Mouse (Mus musculus) kidney, postnatal 0 days (tissue): ENCODE measurements at regions not wholly inside any gene's neighbourhood (a gene's known extent, or its start where the extent isn't known, plus 50 kb on each side); places are given as distances from the start of the nearest gene placed in this dataset.

ENCODE experiments used
- ATAC-seq: fragments of 200-750 bp; cut with Nextera tagmentation; replicated peaks from 2 replicates; pipeline ENCODE4 v1.8.0; 2017; ENCODE audit warnings: low read depth, moderate number of reproducible peaks, moderate TSS enrichment, moderate library complexity; ENCODE audit not compliant: low FRiP score
- DNase-seq: peaks from one replicate; pipeline ENCODE4 v3.0.0-alpha.2; 2016; ENCODE audit warnings: low spot score
- H3K27ac ChIP-seq: fragments of 300-500 bp; sonication (generic); 2 replicates; pipeline ENCODE4 v1.5.1; 2014; ENCODE audit warnings: mild to moderate bottlenecking
- H3K27me3 ChIP-seq: fragments of 300-500 bp; sonication (generic); 2 replicates; pipeline ENCODE4 v1.6.1; 2014; ENCODE audit warnings: low read length, mixed read lengths; ENCODE audit not compliant: insufficient read depth
- H3K36me3 ChIP-seq: fragments of 300-500 bp; sonication (generic); 2 replicates; pipeline ENCODE4 v1.6.1; 2014; ENCODE audit warnings: low read length, mixed read lengths; ENCODE audit not compliant: insufficient read depth
- H3K4me1 ChIP-seq: fragments of 300-500 bp; sonication (generic); replicated peaks from 2 replicates; pipeline ENCODE4 v1.6.1; 2014; ENCODE audit warnings: antibody characterized with exemption, low read length, mixed read lengths; ENCODE audit not compliant: insufficient read depth
- H3K4me2 ChIP-seq: fragments of 300-500 bp; sonication (generic); 2 replicates; pipeline ENCODE4 v1.6.1; 2014; ENCODE audit warnings: mild to moderate bottlenecking, low read length, moderate library complexity, mixed read lengths
- H3K4me3 ChIP-seq: fragments of 300-500 bp; sonication (generic); replicated peaks from 2 replicates; pipeline ENCODE4 v1.5.1; 2014; ENCODE audit warnings: low read depth, low read length
- H3K9ac ChIP-seq: fragments of 300-500 bp; sonication (generic); 2 replicates; pipeline ENCODE4 v1.6.1; 2014; ENCODE audit warnings: low read depth, low read length
- H3K9me3 ChIP-seq: fragments of 300-500 bp; sonication (generic); replicated peaks from 2 replicates; pipeline ENCODE4 v1.6.1; 2016; ENCODE audit warnings: low read length, inconsistent platforms, mixed read lengths
- CTCF ChIP-seq: IDR thresholded peaks from 2 replicates; pipeline ENCODE4 v1.5.1; 2016; ENCODE audit warnings: antibody characterized with exemption, low read depth, mild to moderate bottlenecking, moderate library complexity
- WGBS: fragments of 180-500 bp; shearing (Covaris S2); extraction: QIAGEN DNeasy Blood & Tissue Kit; methylation state at CpG from one replicate; pipeline ENCODE4 v1.1.7; 2014; 5-methylcytosine and 5-hydroxymethylcytosine counted together

DNA sequence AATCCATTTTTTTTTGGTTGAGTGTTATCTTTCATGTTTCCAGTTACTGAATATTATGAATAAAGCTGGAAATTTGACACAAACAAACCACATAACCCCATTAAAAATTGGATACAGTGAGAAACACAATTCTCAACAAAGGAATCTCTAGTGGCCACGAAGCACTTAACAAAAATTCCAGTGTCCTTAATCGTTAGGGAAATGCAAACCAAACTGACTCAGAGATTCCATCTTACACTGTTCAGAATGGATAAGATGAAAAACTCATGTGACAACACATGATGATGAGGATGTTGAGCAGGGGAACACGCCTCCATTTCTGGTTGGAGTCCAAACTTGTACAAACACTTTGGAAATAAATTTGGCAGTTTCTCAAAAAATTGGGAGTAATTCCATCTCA lies 57.3 kb downstream of the Tktl2 start:
- H3K9ac ChIP-seq: no peak overlapping the region

DNA sequence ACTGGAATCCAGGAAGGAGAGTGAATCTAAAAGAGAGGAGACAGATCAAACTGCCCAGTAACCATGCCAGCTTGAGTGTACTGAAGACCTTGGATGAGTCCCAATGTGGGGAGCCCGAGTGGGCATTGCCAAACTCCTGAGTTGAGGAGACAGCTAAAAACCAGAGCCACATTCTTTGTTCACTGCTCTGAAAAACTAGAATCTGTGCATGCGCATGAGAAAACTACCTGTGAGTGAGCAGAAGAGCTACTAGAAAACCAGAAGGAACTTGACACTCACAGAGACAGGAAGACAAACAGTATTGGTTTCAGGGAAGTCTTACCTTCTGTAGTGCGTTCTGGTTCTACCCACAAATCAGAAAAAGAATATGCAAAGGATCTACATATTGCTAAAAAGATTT lies 74.6 kb downstream of the Tktl2 start:
- Histone ChIP-seq H3K4me2 (no peak overlapping the region), H3K27me3 (no peaks in the 10 kb centered on the region), H3K4me3 (no peak overlapping the region), H3K9ac (no peak overlapping the region), H3K9me3 (no peaks in the 10 kb centered on the region), H3K36me3 (no peaks in the 10 kb centered on the region), H3K4me1 (no peaks in the 10 kb centered on the region), H3K27ac (no peak overlapping the region)
- ATAC-seq (no peak), DNase-seq (peak; percentile 1)
- TF ChIP-seq CTCF: no peak
- 74% methylated on average over 3 of the region's 3 CpGs for whole genome bisulfite sequencing

More for the DNA sequence above, 57.3 kb downstream of the Tktl2 start:
- ATAC-seq: no peak
- WGBS: 81% methylated on average over 3 of the region's 3 CpGs
- H3K4me3 ChIP-seq: no peak overlapping the region
- no peaks in the 10 kb centered on the region for H3K27me3 ChIP-seq
- H3K27ac ChIP-seq: no peak overlapping the region
- H3K4me2 ChIP-seq: no peak overlapping the region
- H3K9me3 ChIP-seq: no peaks in the 10 kb centered on the region
- no peaks in the 10 kb centered on the region for H3K36me3 ChIP-seq
- H3K4me1 ChIP-seq: no peaks in the 10 kb centered on the region
- no peak for DNase-seq
- no peak for TF ChIP-seq CTCF

DNA sequence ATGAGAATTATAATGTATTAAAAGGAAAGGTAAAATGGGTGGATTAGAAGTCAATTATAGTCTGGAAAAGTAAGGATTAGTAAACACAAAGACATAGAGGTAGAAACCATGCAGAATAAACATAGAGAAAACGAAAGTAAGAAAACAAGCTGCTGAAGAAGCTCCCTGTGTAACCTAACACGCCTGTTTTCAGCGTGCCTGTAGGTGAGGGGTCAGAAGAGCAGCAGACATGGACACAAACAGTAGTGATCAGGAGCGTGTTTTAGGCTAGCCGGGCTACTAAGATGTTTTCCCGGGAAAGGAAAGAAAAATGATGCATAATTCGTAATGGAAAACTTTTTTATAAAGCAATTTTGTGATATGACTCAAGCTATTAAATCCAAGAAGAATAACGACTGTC lies 75.3 kb downstream of the Tktl2 start:
- WGBS: 39% methylated on average over 8 of the region's 8 CpGs

DNA sequence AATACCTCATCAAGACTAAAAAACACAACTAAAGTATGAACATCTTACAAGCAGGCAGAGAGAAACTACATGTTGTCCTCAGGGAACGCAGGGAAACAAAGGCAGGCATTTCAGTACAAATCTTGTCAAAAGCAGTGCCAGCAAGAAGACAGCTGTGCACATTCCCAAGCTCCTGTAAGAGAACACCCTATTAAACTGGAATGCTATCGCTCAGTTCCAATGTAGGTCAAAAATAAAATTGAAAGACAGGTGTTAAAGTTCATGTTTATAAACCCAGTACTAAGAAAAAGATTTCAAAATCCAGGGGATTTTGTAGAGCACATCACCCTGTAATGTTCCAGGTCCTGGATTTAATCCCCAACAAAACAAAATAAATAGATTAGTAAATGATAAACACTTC lies 75.7 kb downstream of the Tktl2 start:
- Histone ChIP-seq H3K9me3 (no peaks in the 10 kb centered on the region), H3K4me2 (peak overlapping the region; percentile 39; the same call in 1 of the 2 replicates), H3K27me3 (no peaks in the 10 kb centered on the region), H3K36me3 (no peaks in the 10 kb centered on the region), H3K9ac (no peak overlapping the region), H3K4me3 (no peak overlapping the region), H3K4me1 (no peaks in the 10 kb centered on the region), H3K27ac (no peak overlapping the region)
- 43% methylated on average over 2 of the region's 2 CpGs for WGBS
- ATAC-seq (no peak), DNase-seq (peak; percentile 12)
- no peak for TF ChIP-seq CTCF

More for the DNA sequence above, 75.3 kb downstream of the Tktl2 start:
- Histone ChIP-seq H3K9ac (no peak overlapping the region), H3K36me3 (no peaks in the 10 kb centered on the region), H3K27me3 (no peaks in the 10 kb centered on the region), H3K4me1 (no peaks in the 10 kb centered on the region), H3K9me3 (no peaks in the 10 kb centered on the region), H3K4me3 (no peak overlapping the region), H3K27ac (no peak overlapping the region), H3K4me2 (peak overlapping the region; percentile 39)
- DNase-seq (peak; percentile 31), ATAC-seq (no peak)
- no peak for TF ChIP-seq CTCF

DNA sequence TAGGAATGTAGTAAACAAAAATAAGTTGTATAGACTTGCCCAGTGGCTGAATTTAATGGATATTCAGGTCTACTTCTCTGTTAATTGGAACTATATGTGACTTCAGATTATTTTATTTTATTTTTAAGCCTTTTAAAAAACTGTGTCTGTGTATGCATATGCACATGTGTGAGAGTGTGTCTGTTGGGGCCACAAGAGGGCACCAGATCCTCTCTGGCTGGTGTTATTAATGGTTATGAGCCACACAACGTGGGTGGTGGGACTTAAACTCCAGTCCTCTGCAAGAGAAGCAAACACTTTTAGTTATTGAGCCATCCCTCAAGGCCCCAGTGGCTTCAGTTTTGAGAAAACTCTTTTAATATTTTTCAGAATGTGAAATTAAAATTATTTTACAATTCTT lies 77.9 kb downstream of the Tktl2 start:
- Histone ChIP-seq H3K27ac (no peak overlapping the region), H3K4me1 (no peaks in the 10 kb centered on the region), H3K27me3 (no peaks in the 10 kb centered on the region), H3K4me3 (no peak overlapping the region), H3K36me3 (no peaks in the 10 kb centered on the region), H3K9me3 (no peaks in the 10 kb centered on the region), H3K9ac (no peak overlapping the region), H3K4me2 (no peak overlapping the region)
- TF ChIP-seq CTCF: no peak
- WGBS: 58% methylated on average over 1 of the region's 1 CpGs
- no peak for DNase-seq
- no peak for ATAC-seq

DNA sequence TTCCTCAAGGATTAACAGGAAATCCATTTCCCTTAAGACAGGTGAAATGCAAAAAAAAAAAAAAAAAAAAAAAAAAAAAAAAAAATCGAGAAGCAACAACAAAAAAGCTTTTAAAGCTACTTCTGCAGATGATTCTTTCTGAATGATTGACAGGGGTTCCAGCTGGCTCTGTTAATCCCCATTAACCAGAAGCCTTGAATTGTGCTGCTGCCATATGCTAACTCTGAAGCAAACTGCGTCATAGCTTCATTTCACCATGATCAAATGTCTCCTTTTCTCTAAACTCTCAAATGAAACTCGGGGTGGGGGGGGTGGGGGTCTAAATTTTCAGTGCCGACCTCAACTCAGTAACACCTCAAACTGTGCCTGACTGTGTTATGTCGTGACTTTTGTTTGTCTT lies 80.7 kb downstream of the Npy5r start:
- ATAC-seq (no peak), DNase-seq (no peak)
- Histone ChIP-seq H3K9me3 (no peaks in the 10 kb centered on the region), H3K4me1 (no peaks in the 10 kb centered on the region), H3K36me3 (no peaks in the 10 kb centered on the region), H3K27me3 (no peaks in the 10 kb centered on the region), H3K27ac (no peak overlapping the region), H3K4me2 (no peak overlapping the region), H3K4me3 (no peak overlapping the region), H3K9ac (no peak overlapping the region)
- 73% methylated on average over 5 of the region's 5 CpGs for WGBS
- TF ChIP-seq CTCF: no peak

DNA sequence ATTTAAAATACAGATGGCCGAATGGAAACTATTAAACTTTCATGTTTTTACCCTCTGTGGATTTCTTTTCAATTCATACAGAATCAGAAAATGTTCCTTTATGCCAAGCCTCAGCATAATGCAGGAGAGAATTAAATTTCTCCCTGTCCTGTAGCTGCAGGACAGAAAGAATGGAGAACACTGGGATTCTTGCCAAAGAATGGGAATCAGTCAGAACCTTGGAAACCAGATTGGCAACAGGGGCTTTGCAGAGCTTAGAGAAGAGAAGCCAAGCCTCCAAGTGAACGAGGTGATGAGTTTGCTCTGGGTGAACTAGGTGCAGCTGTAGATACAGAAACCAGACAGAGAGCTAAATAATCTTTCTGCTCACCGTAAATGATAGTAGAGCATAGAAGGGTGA lies 64.6 kb downstream of the Npy5r start:
- Histone ChIP-seq H3K4me3 (no peak overlapping the region), H3K9ac (no peak overlapping the region), H3K27me3 (no peaks in the 10 kb centered on the region), H3K4me2 (no peak overlapping the region), H3K27ac (no peak overlapping the region), H3K4me1 (no peaks in the 10 kb centered on the region), H3K36me3 (no peaks in the 10 kb centered on the region), H3K9me3 (no peaks in the 10 kb centered on the region)
- no peak for TF ChIP-seq CTCF
- no peak for DNase-seq
- no peak for ATAC-seq
- WGBS: 66% methylated on average over 3 of the region's 3 CpGs
